Comparison of ENCODE assay signal across 16 mouse cellular contexts in the genomic region with DNA sequence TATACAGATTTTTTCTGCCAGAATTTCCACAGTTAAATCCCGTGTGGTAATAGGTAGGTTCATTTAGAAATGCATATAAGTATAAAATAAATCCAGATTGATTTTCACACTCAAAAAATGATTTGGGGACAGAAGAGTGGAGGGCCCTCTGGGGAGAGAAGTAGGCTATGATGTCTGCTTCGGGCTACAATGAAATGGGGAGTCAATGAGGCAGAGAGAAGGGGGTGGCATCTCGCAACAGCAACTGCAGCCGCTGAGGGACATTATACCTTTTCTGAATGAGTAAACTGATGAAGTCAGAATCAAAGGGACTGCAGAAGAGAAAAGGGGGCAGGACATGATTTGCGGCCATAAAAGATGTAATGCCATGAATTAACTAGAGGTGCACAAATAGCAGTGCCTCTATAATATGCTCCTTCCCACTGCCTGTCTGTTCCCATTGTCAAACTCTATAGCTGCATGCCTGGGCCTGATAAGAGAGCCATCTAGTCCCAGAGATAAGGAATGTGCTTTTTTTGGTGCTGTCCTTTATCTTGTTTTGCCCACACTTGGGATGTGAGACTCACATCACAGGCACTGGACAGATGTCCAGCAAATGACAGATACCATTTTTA. TPM values are rescaled to one million over a fixed set of nuclear protein-coding genes. Genes with fewer than 3 reads are reported as not detected.
DNase-seq lines count a peak whose midpoint lies in the region; ATAC-seq and TF ChIP-seq lines count a peak whose summit lies in the region.
"Had no signal": no experiment of that assay in that cellular context is flagged by ENCODE, and none has a peak within 500 bp of the region (broad histone marks: within the 10 kb centered on the region; RNA-seq: fewer than 3 reads in every experiment).

No protein-coding gene starts in this region.

- no peaks in the 10 kb centered on the region for H3K36me3 ChIP-seq in liver, embryonic 12.5 days
- no peaks in the 10 kb centered on the region for H3K36me3 ChIP-seq in liver, postnatal 0 days (replicated peaks; ENCODE audit: insufficient read depth, low read length)
- H3K36me3 ChIP-seq in forebrain, embryonic 16.5 days (ENCODE audit: control insufficient read depth, insufficient read depth): no peaks in the 10 kb centered on the region; the same call in 1 of the 2 replicates
- no peaks in the 10 kb centered on the region for H3K36me3 ChIP-seq in neural tube, embryonic 15.5 days
- H3K36me3 ChIP-seq: heart, embryonic 15.5 days had no signal

- DNase-seq in liver, postnatal 0 days: no peak
- DNase-seq in left cerebral cortex, postnatal 36 days (ENCODE audit: low spot score in 2 of 2): no peak
- no peak for DNase-seq in cerebellum, adult 2 months
- DNase-seq in layer of hippocampus, adult 9-10 months (ENCODE audit: low spot score): no peak
- DNase-seq: gastrocnemius, postnatal 10 days; kidney, postnatal 14 days; lung, postnatal 36 days; right cerebral cortex, postnatal 25 days; thymus, postnatal 14 days had no signal

- H3K9me3 ChIP-seq in liver, embryonic 12.5 days (replicated peaks): no peaks in the 10 kb centered on the region
- no peaks in the 10 kb centered on the region for H3K9me3 ChIP-seq in liver, postnatal 0 days (ENCODE audit: low read length)
- H3K9me3 ChIP-seq in forebrain, embryonic 16.5 days (ENCODE audit: control insufficient read depth, low read length): no peaks in the 10 kb centered on the region
- H3K9me3 ChIP-seq in neural tube, embryonic 15.5 days (replicated peaks): no peaks in the 10 kb centered on the region
- H3K9me3 ChIP-seq: heart, embryonic 15.5 days had no signal

- no peak overlapping the region for H3K4me2 ChIP-seq in liver, embryonic 12.5 days
- no peak overlapping the region for H3K4me2 ChIP-seq in liver, postnatal 0 days (ENCODE audit: low read depth, low read length)
- peak overlapping the region; percentile 43 for H3K4me2 ChIP-seq in forebrain, embryonic 16.5 days (ENCODE audit: low read length)
- peak overlapping the region; percentile 79 for H3K4me2 ChIP-seq in neural tube, embryonic 15.5 days
- H3K4me2 ChIP-seq: heart, embryonic 15.5 days had no signal

- TF ChIP-seq CTCF in liver, postnatal 0 days (IDR thresholded peaks at IDR 0.05; ENCODE audit: low read depth): no peak
- no peak for TF ChIP-seq CTCF in cerebellum, adult 2 months (IDR thresholded peaks at IDR 0.05; ENCODE audit: borderline replicate concordance, insufficient read depth, low read depth, low read length)

- peaks cover 7% of the 10 kb centered on the region for H3K4me1 ChIP-seq in liver, embryonic 12.5 days
- H3K4me1 ChIP-seq in liver, postnatal 0 days (ENCODE audit: insufficient read depth): no peaks in the 10 kb centered on the region; the same call in 1 of the 2 replicates
- H3K4me1 ChIP-seq in forebrain, embryonic 16.5 days (replicated peaks; ENCODE audit: control insufficient read depth, insufficient read depth, low read length): peaks cover 15% of the 10 kb centered on the region
- peaks cover 10% of the 10 kb centered on the region for H3K4me1 ChIP-seq in neural tube, embryonic 15.5 days
- no peaks in the 10 kb centered on the region for H3K4me1 ChIP-seq in cerebellum, adult 2 months (ENCODE audit: control insufficient read depth, insufficient read depth, low read length)

- TF ChIP-seq EP300 in liver, postnatal 0 days (IDR thresholded peaks at IDR 0.05; ENCODE audit: low read depth): no peak

- H3K4me3 ChIP-seq in liver, embryonic 12.5 days: no peak overlapping the region
- no peak overlapping the region for H3K4me3 ChIP-seq in liver, postnatal 0 days (ENCODE audit: low read depth, low read length)
- H3K4me3 ChIP-seq in forebrain, embryonic 16.5 days (replicated peaks; ENCODE audit: low read length): peak overlapping the region; percentile 35
- H3K4me3 ChIP-seq in neural tube, embryonic 15.5 days (replicated peaks): peak overlapping the region; percentile 10
- H3K4me3 ChIP-seq in cerebellum, adult 2 months (replicated peaks; ENCODE audit: insufficient read depth, low read depth, low read length): no peak overlapping the region
- H3K4me3 ChIP-seq: heart, embryonic 15.5 days; left cerebral cortex, adult 2 months had no signal

- H3K9ac ChIP-seq in liver, embryonic 12.5 days: no peak overlapping the region
- no peak overlapping the region for H3K9ac ChIP-seq in liver, postnatal 0 days (replicated peaks)
- peak overlapping the region; percentile 55 for H3K9ac ChIP-seq in forebrain, embryonic 16.5 days (replicated peaks; ENCODE audit: low read depth, low read length)
- peak overlapping the region; percentile 24; the same call in 1 of the 2 replicates for H3K9ac ChIP-seq in neural tube, embryonic 15.5 days (replicated peaks)
- H3K9ac ChIP-seq: heart, embryonic 15.5 days had no signal

- peaks cover 52% of the 10 kb centered on the region for H3K27me3 ChIP-seq in liver, embryonic 12.5 days (replicated peaks)
- peaks cover 32% of the 10 kb centered on the region for H3K27me3 ChIP-seq in liver, postnatal 0 days (ENCODE audit: insufficient read depth, low read length)
- H3K27me3 ChIP-seq in forebrain, embryonic 16.5 days (replicated peaks; ENCODE audit: control insufficient read depth, insufficient read depth, low read length): peaks cover 21% of the 10 kb centered on the region
- peaks cover 29% of the 10 kb centered on the region for H3K27me3 ChIP-seq in neural tube, embryonic 15.5 days (replicated peaks)
- H3K27me3 ChIP-seq in cerebellum, adult 2 months (ENCODE audit: control insufficient read depth, insufficient read depth, low read length): peaks cover 4% of the 10 kb centered on the region; the same call in 1 of the 2 replicates

- ATAC-seq in liver, embryonic 12.5 days: peak; percentile 76
- ATAC-seq in liver, postnatal 0 days: no peak
- ATAC-seq in forebrain, embryonic 16.5 days: no peak
- ATAC-seq in megakaryocyte progenitor cell, adult 5-6 weeks (replicated peaks; ENCODE audit: poor library complexity): peak; percentile 39; the same call in 1 of the 2 replicates
- peak; percentile 51; the same call in 1 of the 2 replicates for ATAC-seq in neural tube, embryonic 15.5 days (ENCODE audit: low FRiP score)
- ATAC-seq: inflammation-experienced regulatory T-cells, adult 6 months had no signal

- WGBS in liver, embryonic 12.5 days (ENCODE audit: insufficient replicate concordance): 29% methylated on average over 5 of the region's 5 CpGs
- WGBS in liver, postnatal 0 days (ENCODE audit: insufficient replicate concordance): 32% methylated on average over 5 of the region's 5 CpGs
- 23% methylated on average over 5 of the region's 5 CpGs for WGBS in forebrain, embryonic 16.5 days
- WGBS in neural tube, embryonic 15.5 days: 14% methylated on average over 5 of the region's 5 CpGs
- 37% methylated on average over 5 of the region's 5 CpGs for WGBS in cerebellum, adult 2 months

- no peak overlapping the region for H3K27ac ChIP-seq in liver, embryonic 12.5 days
- H3K27ac ChIP-seq in liver, postnatal 0 days (ENCODE audit: low read depth): no peak overlapping the region
- peak overlapping the region; percentile 76 for H3K27ac ChIP-seq in forebrain, embryonic 16.5 days (ENCODE audit: low read length)
- peak overlapping the region; percentile 66 for H3K27ac ChIP-seq in neural tube, embryonic 15.5 days (replicated peaks)
- no peak overlapping the region for H3K27ac ChIP-seq in cerebellum, adult 2 months (ENCODE audit: insufficient read depth, low read length)
- H3K27ac ChIP-seq: heart, embryonic 15.5 days; left cerebral cortex, adult 2 months had no signal

- intact Hi-C loops in left cerebral cortex, postnatal 36 days (cut with DNase I): loop anchor here (5.0 to 10.0 kb wide), 2 partner anchors 593 to 671 kb away; no protein-coding TSS in a partner anchor

- no peak for TF ChIP-seq POLR2A in cerebellum, adult 2 months (IDR thresholded peaks at IDR 0.05; ENCODE audit: borderline replicate concordance, insufficient read depth, low read length)

RNA-seq across cellular contexts. Expression of a gene that starts 5.9 kb away (rescaled TPM):
- not detected in 2 replicates for polyA plus RNA-seq in liver, embryonic 12.5 days (2016; fragmentation: Nextera tagmentation; extraction: Ambion mirVana)
- not detected in 2 replicates for polyA plus RNA-seq in liver, postnatal 0 days (2015; fragmentation: Nextera tagmentation; extraction: Ambion mirVana)
- polyA plus RNA-seq in forebrain, embryonic 16.5 days (2015; fragmentation: Nextera tagmentation; extraction: Ambion mirVana): 64.7 and 74.4 TPM in 2 replicates
- not detected in 2 replicates for total RNA-seq in megakaryocyte progenitor cell, adult 5-6 weeks (2015)
- not detected in 2 replicates for total RNA-seq in megakaryocyte progenitor cell, adult 5-6 weeks (2017)
- 28.2 and 35.7 TPM in 2 replicates for polyA plus RNA-seq in neural tube, embryonic 15.5 days (2015; fragmentation: Nextera tagmentation; extraction: Ambion mirVana)
- 100 to 1,000 TPM in 1 of 2 experiments, 10 to 100 TPM in 1; 88.2 to 126 TPM for total RNA-seq in left cerebral cortex, postnatal 36 days (2021)
- polyA plus RNA-seq in cerebellum, adult 2 months (2012; rRNA removed): 47.8 and 48.7 TPM in 2 replicates

Comparison
In these comparisons a context has a peak if more than half of its experiments do, and no peak if none do; other contexts are left out.
1. ATAC-seq: peak in liver, embryonic 12.5 days (single experiment), megakaryocyte progenitor cell, adult 5-6 weeks (single experiment) and neural tube, embryonic 15.5 days (single experiment); none in liver, postnatal 0 days (single experiment) and forebrain, embryonic 16.5 days (single experiment).
2. H3K27ac ChIP-seq: peak in forebrain, embryonic 16.5 days (single experiment) and neural tube, embryonic 15.5 days (single experiment); none in liver, embryonic 12.5 days (single experiment), liver, postnatal 0 days (single experiment) and cerebellum, adult 2 months (single experiment).
3. H3K4me2 ChIP-seq: peak in forebrain, embryonic 16.5 days (single experiment) and neural tube, embryonic 15.5 days (single experiment); none in liver, embryonic 12.5 days (single experiment) and liver, postnatal 0 days (single experiment).
4. H3K4me3 ChIP-seq: peak in forebrain, embryonic 16.5 days (single experiment) and neural tube, embryonic 15.5 days (single experiment); none in liver, embryonic 12.5 days (single experiment), liver, postnatal 0 days (single experiment) and cerebellum, adult 2 months (single experiment).
5. H3K9ac ChIP-seq: peak in forebrain, embryonic 16.5 days (single experiment) and neural tube, embryonic 15.5 days (single experiment); none in liver, embryonic 12.5 days (single experiment) and liver, postnatal 0 days (single experiment).
6. RNA of a gene that starts 5.9 kb away (polyA plus RNA-seq): 64.7 to 74.4 TPM in forebrain, embryonic 16.5 days, 47.8 to 48.7 TPM in cerebellum, adult 2 months and 28.2 to 35.7 TPM in neural tube, embryonic 15.5 days; not detected in liver, embryonic 12.5 days and not detected in liver, postnatal 0 days; every median in the first group is over 10 times any median in the second.